Mouse (Mus musculus) right cerebral cortex, postnatal 25 days (tissue): ENCODE results near the gene Hist3h2a.

ENCODE experiments used
- DNase-seq: peaks from one replicate; pipeline ENCODE4 v3.0.0; 2022

Hist3h2a gene

GRCm38 (mm10) chr11:58970831-58971530, 16.5 kb downstream of the Hist3h2a start:
- DNase-seq, result no peak

GRCm38 (mm10) chr11:58971796-58972195, 17.3 kb downstream of the Hist3h2a start:
- no peak for DNase-seq

GRCm38 (mm10) chr11:58974414-58974813, 19.9 kb downstream of the Hist3h2a start:
- no peak for DNase-seq

GRCm38 (mm10) chr11:58977150-58977549, 22.7 kb downstream of the Hist3h2a start:
- DNase-seq, result no peak

- DNase-seq, result no peak
Measured at GRCm38 (mm10) chr11:58977607-58978026, 23.1 kb downstream of the Hist3h2a start.

GRCm38 (mm10) chr11:58978027-58978705, 23.7 kb downstream of the Hist3h2a start, which contains the start of gene Trim11:
Trim11 (plus strand) TSS chr11:58978093.
- DNase-seq, result peak; percentile 56

- no peak for DNase-seq
Measured at GRCm38 (mm10) chr11:58978706-58979030, 24.2 kb downstream of the Hist3h2a start.

- DNase-seq, result no peak
Measured at GRCm38 (mm10) chr11:58979183-58979582, 24.7 kb downstream of the Hist3h2a start.

- no peak for DNase-seq
Measured at GRCm38 (mm10) chr11:58979661-58980060, 25.2 kb downstream of the Hist3h2a start.

GRCm38 (mm10) chr11:58980381-58980990, 26.0 kb downstream of the Hist3h2a start:
- DNase-seq, result no peak

- DNase-seq, result peak; percentile 74
Measured at GRCm38 (mm10) chr11:58981541-58982447, 27.3 kb downstream of the Hist3h2a start.

GRCm38 (mm10) chr11:58982471-58983097, 28.1 kb downstream of the Hist3h2a start:
- DNase-seq, result no peak

- no peak for DNase-seq
Measured at GRCm38 (mm10) chr11:58983691-58984341, 29.3 kb downstream of the Hist3h2a start.

- DNase-seq, result no peak
Measured at GRCm38 (mm10) chr11:58984657-58985056, 30.2 kb downstream of the Hist3h2a start.

GRCm38 (mm10) chr11:58985299-58985917, 30.9 kb downstream of the Hist3h2a start:
- DNase-seq, result no peak

GRCm38 (mm10) chr11:58989166-58989565, 34.7 kb downstream of the Hist3h2a start:
- DNase-seq, result no peak

- DNase-seq, result no peak
Measured at GRCm38 (mm10) chr11:58990141-58990540, 35.7 kb downstream of the Hist3h2a start.

- no peak for DNase-seq
Measured at GRCm38 (mm10) chr11:58990794-58991193, 36.3 kb downstream of the Hist3h2a start.

- DNase-seq, result no peak
Measured at GRCm38 (mm10) chr11:58991911-58992310, 37.4 kb downstream of the Hist3h2a start.

- no peak for DNase-seq
Measured at GRCm38 (mm10) chr11:58993091-58993670, 38.7 kb downstream of the Hist3h2a start.

GRCm38 (mm10) chr11:58994337-58994826, 39.9 kb downstream of the Hist3h2a start:
- no peak for DNase-seq
